Mouse (Mus musculus): ENCODE measurements around the gene Rsu1.

Rsu1 gene

GRCm38 (mm10) chr2:13145245-13145644 is 126.0 kb downstream of the Rsu1 start:
- no peak for DNase-seq

GRCm38 (mm10) chr2:13134890-13135289 is 136.3 kb downstream of the Rsu1 start:
- no peak for DNase-seq

GRCm38 (mm10) chr2:13132841-13133240 is 138.4 kb downstream of the Rsu1 start:
- DNase-seq, result no peak

- DNase-seq, result no peak
Observed at GRCm38 (mm10) chr2:13132406-13132805, 138.8 kb downstream of the Rsu1 start.

- DNase-seq, result no peak
Observed at GRCm38 (mm10) chr2:13129859-13130258, 141.4 kb downstream of the Rsu1 start.

- DNase-seq, result no peak
Observed at GRCm38 (mm10) chr2:13129337-13129736, 141.9 kb downstream of the Rsu1 start.

- DNase-seq, result no peak
Observed at GRCm38 (mm10) chr2:13120461-13120860, 150.8 kb downstream of the Rsu1 start.

- DNase-seq, result no peak
Observed at GRCm38 (mm10) chr2:13117896-13118295, 153.3 kb downstream of the Rsu1 start.

GRCm38 (mm10) chr2:13106531-13106930 is 164.7 kb downstream of the Rsu1 start:
- no peak for DNase-seq

- DNase-seq, result no peak
Observed at GRCm38 (mm10) chr2:13104388-13104787, 166.8 kb downstream of the Rsu1 start.

- DNase-seq, result no peak
Observed at GRCm38 (mm10) chr2:13103797-13104200, 167.4 kb downstream of the Rsu1 start.

GRCm38 (mm10) chr2:13094045-13094444 is 177.2 kb downstream of the Rsu1 start:
- no peak for DNase-seq

- no peak for DNase-seq
Observed at GRCm38 (mm10) chr2:13093570-13093969, 177.6 kb downstream of the Rsu1 start.

- DNase-seq, result no peak
Observed at GRCm38 (mm10) chr2:13091399-13092015, 179.7 kb downstream of the Rsu1 start.

- no peak for DNase-seq
Observed at GRCm38 (mm10) chr2:13090841-13091240, 180.4 kb downstream of the Rsu1 start.

GRCm38 (mm10) chr2:13089861-13090260 is 181.4 kb downstream of the Rsu1 start:
- DNase-seq, result no peak

GRCm38 (mm10) chr2:13088266-13088665 is 182.9 kb downstream of the Rsu1 start:
- no peak for DNase-seq

GRCm38 (mm10) chr2:13087811-13088210 is 183.4 kb downstream of the Rsu1 start:
- DNase-seq, result no peak

- no peak for DNase-seq
Observed at GRCm38 (mm10) chr2:13084223-13084622, 187.0 kb downstream of the Rsu1 start.

- DNase-seq, result no peak
Observed at GRCm38 (mm10) chr2:13080476-13080875, 190.7 kb downstream of the Rsu1 start.

GRCm38 (mm10) chr2:13072243-13072642 is 199.0 kb downstream of the Rsu1 start:
- no peak for DNase-seq

- DNase-seq, result no peak
Observed at GRCm38 (mm10) chr2:13060426-13061170, 210.6 kb downstream of the Rsu1 start.

GRCm38 (mm10) chr2:13048649-13049048 is 222.6 kb downstream of the Rsu1 start:
- DNase-seq, result no peak

- DNase-seq, result no peak
Observed at GRCm38 (mm10) chr2:13044555-13044954, 226.7 kb downstream of the Rsu1 start.

- no peak for DNase-seq
Observed at GRCm38 (mm10) chr2:13039785-13040184, 231.4 kb downstream of the Rsu1 start.
